Mouse (Mus musculus): ENCODE measurements around the gene Tenm4. TPM values are rescaled to one million over a fixed set of nuclear protein-coding genes. Genes with fewer than 3 reads are reported as not detected.
A peak's percentile ranks its signal among the peaks of the same experiment; 100 is the strongest.
"Not testable (repeated sequence)": the region's sequence is repeated elsewhere in the genome, so short reads cannot be mapped to it uniquely, and the experiment has no call there.

Gene Tenm4
- polyA plus RNA-seq, 1 experiment from 2014 or later: 22.1 TPM

DNA sequence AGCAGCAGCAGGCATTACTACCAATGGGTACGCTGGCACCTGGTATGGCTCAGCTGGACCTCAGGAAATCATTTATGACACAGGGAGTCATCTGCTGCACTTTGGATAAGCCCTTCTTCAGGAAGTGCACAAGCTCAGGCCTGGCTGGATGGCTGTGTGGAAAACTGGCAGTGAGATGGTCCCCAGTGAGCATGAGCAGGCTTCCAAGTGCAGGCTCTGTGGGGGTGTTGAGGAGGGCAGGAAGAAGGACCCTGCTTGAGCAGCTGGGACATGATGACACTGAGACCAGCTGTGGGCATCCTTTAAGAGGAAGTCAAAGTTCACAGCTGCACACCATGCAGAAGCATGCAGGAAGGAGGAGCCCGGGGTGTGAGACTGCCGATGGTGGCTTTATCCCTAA lies 455.3 kb downstream of the Tenm4 start:
- Histone ChIP-seq H3K27me3 (ENCODE audit: insufficient read depth, poor library complexity, severe bottlenecking) (no peaks in the 10 kb centered on the region), H3K4me1 (replicated peaks) (0 out of 2 replicates have a peak, but pooled peaks cover 3% of the 10 kb centered on the region), H3K27ac (no peak overlapping the region), H3K4me3 (no peak overlapping the region), H3K9me3 (no peaks in the 10 kb centered on the region), H3K36me3 (no peaks in the 10 kb centered on the region)
- 73% methylated on average over 3 of the region's 3 CpGs for WGBS
- no peak for DNase-seq (ENCODE audit: low spot score)

DNA sequence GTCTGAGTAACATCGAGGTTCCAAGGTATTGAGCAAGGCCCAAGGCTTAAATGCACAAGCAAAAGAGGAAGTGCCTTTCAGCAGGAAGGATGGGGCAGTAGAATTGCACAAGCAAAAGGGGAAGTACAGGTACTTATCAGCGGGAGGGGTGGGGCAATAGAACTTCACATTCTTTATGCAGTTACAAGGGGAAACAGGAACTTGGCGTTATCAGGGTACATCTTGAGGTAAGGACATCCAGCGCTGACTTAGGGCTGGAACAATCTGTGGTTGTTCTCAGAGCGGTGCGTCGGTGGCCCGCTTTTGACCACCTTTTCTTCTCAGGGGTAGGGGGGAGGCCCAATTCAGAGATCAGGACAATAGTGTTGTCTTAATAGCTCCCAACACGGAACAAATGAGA lies 459.5 kb downstream of the Tenm4 start:
- not testable (repeated sequence) for H3K27me3 ChIP-seq (ENCODE audit: insufficient read depth, poor library complexity, severe bottlenecking); H3K27ac ChIP-seq; H3K4me3 ChIP-seq; DNase-seq (ENCODE audit: low spot score); H3K36me3 ChIP-seq; H3K9me3 ChIP-seq; H3K4me1 ChIP-seq (replicated peaks)
- WGBS: 95% methylated on average over 9 of the region's 9 CpGs

DNA sequence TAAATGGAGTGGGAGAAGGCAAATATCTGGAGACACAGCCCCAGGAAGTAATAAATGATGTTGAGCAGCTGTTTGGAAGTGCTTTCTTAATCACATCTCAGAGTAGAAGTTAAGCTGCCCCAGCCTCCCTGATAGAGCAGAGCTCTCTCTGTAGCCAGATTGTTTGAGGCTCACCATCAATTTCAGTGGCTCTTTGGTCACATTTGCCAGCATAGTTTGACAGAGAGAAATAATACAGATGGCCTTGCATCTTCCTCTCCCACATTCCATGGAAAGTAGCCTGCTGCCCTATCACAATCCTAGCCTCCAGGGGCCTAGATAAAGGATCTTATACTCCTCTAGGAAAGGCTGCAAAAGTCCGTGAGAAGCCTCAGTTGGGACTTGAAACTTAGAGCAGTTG lies 462.0 kb downstream of the Tenm4 start:
- no peaks in the 10 kb centered on the region for H3K36me3 ChIP-seq
- H3K27ac ChIP-seq: no peak overlapping the region
- 79% methylated on average over 1 of the region's 1 CpGs for WGBS
- no peak overlapping the region for H3K4me3 ChIP-seq
- H3K27me3 ChIP-seq (ENCODE audit: insufficient read depth, poor library complexity, severe bottlenecking): no peaks in the 10 kb centered on the region
- H3K9me3 ChIP-seq: no peaks in the 10 kb centered on the region
- peaks cover 13% of the 10 kb centered on the region for H3K4me1 ChIP-seq (replicated peaks)
- DNase-seq (ENCODE audit: low spot score): no peak

DNA sequence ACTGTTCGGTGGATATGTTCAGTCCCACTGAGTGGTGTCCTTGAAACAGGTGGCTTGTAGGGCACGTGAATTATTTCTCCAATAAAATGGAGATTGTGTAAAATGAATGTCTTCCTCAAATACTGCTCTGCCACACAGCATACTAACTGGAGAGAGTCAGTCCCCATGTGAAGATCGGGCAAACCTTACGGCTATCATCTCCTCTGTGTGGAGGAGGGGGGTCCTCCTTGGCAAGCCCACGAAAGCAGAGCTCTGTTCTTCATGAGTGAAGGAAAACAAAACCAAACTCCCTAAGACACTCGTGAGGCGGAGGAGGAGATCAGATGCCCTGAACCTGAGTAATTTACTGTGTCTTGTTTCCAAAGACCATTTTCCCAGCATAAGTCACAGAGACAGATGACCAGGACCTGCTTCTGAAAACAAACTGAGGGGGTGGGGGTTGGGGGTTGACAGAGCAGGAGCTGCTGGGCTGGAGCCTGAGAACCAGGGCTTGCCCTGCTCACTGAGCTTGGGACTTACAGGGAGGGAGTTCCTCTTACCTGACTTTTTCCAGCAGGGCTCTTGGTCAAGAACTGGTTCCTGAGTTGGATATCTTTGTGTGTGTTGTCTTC lies 464.9 kb downstream of the Tenm4 start:
- peaks cover 13% of the 10 kb centered on the region for H3K4me1 ChIP-seq (replicated peaks)
- H3K36me3 ChIP-seq: no peaks in the 10 kb centered on the region
- no peak overlapping the region for H3K4me3 ChIP-seq
- no peaks in the 10 kb centered on the region for H3K9me3 ChIP-seq
- H3K27me3 ChIP-seq (ENCODE audit: insufficient read depth, poor library complexity, severe bottlenecking): peaks cover 8% of the 10 kb centered on the region; the same call in 1 of the 2 replicates
- DNase-seq (ENCODE audit: low spot score): no peak
- WGBS: 55% methylated on average over 7 of the region's 7 CpGs
- no peak overlapping the region for H3K27ac ChIP-seq

DNA sequence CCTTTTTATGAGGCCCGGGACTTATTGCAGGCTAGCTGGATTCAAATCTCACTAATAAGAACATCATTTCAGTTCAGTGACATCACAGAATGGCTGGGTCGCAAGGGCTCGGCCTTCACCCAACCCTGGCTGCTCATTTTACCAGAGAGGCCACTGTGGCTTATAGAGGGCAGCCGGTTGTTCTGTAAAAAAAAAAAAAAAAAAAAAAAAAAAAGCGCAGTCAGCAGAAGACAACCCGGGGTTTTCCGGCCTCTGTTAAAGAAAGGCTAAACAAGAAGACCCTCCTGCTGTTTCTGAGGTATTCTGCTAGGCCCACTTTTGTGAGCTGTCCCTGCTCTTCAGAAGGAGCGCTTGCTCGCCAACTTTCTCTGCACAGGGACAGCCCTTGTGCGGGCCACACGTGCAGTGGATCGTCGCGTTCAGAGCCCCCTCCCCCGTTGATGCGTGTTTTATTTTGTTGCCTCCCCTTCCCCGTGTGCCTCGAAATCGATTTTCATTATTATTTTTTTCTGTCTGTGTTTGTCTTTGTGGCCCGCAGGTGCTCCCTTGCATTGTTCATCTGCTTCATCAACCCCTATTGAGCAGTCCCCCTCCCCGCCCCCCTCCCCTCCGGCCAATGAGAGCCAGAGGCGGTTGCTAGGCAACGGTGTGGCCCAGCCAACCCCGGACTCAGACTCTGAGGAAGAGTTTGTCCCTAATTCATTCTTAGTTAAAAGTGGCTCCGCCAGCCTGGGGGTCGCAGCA lies 472.6 kb downstream of the Tenm4 start:
- Histone ChIP-seq H3K27me3 (ENCODE audit: insufficient read depth, poor library complexity, severe bottlenecking) (peaks cover 43% of the 10 kb centered on the region), H3K4me3 (peak overlapping the region; percentile 56), H3K4me1 (replicated peaks) (peaks cover 60% of the 10 kb centered on the region), H3K27ac (peak overlapping the region; percentile 88), H3K36me3 (no peaks in the 10 kb centered on the region), H3K9me3 (no peaks in the 10 kb centered on the region)
- under 1% methylated on average over 27 of the region's 27 CpGs for WGBS
- peak; percentile 91 for DNase-seq (ENCODE audit: low spot score)

DNA sequence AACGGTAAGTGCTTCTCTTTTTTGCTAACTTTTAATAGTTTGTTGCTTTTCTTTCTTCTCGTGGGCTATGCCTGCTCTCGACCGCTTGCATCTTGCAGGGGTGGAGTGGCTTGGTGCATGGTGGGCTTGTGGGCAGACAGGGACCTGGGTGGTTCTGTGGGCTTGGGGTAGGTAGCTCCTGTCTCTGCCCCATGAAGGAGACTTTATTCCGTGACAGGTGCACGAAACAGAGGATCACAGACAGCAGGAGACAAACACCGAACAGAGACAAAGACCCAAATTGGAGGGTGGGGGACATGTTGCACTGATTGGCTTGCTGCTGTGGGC lies 473.1 kb downstream of the Tenm4 start:
- Histone ChIP-seq H3K36me3 (no peaks in the 10 kb centered on the region), H3K9me3 (no peaks in the 10 kb centered on the region), H3K27me3 (ENCODE audit: insufficient read depth, poor library complexity, severe bottlenecking) (peaks cover 38% of the 10 kb centered on the region), H3K27ac (peak overlapping the region; percentile 88), H3K4me3 (peak overlapping the region; percentile 56), H3K4me1 (replicated peaks) (peaks cover 61% of the 10 kb centered on the region)
- WGBS: 7% methylated on average over 7 of the region's 7 CpGs
- DNase-seq (ENCODE audit: low spot score): no peak

DNA sequence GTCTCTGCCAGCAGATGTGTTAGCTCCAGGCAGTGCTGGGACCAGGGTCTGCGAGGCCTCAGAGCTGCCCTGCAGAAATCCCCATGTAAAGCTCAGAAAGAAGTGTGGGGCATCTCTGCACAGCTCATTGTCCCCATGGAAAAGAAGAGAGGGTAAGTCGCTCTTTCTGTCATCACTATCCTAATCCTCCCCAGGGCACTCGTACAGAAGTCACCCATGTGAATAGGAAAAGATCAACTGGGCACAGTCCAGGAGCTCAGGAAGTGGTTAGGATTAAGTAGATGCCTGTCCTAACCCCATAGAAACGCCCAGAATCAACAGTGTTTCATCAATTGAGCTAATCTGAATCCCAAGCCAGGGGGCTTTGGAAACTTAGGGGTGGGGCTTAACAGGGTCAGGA lies 476.6 kb downstream of the Tenm4 start:
- WGBS: 13% methylated on average over 4 of the region's 4 CpGs
- Histone ChIP-seq H3K27ac (peak overlapping the region; percentile 70), H3K4me3 (no peak overlapping the region)

DNA sequence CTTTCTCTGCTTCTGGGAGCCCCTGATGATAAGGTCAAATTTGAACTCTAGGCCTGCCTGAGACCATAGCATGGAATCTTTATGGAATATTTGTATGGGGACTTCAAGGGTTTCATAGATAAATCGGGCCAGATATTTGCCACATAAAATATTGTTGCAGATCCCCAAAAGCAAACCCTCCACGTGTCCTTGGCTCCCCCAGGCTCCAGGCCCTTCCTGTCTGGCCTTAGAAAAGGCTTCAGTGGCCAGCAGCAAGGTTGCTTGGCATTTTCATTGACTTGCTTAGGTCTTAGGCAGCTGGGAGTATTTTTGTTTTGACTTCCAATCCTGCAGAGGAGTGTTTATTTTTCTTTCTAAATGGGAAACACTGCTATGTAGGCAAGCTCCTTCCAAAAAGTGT lies 477.6 kb downstream of the Tenm4 start:
- Histone ChIP-seq H3K4me3 (no peak overlapping the region), H3K27me3 (ENCODE audit: insufficient read depth, poor library complexity, severe bottlenecking) (peaks cover 30% of the 10 kb centered on the region), H3K36me3 (no peaks in the 10 kb centered on the region), H3K27ac (no peak overlapping the region), H3K4me1 (replicated peaks) (peaks cover 89% of the 10 kb centered on the region), H3K9me3 (no peaks in the 10 kb centered on the region)
- 63% methylated on average over 2 of the region's 2 CpGs for WGBS
- no peak for DNase-seq (ENCODE audit: low spot score)

More for the DNA sequence above, 476.6 kb downstream of the Tenm4 start:
- Histone ChIP-seq H3K9me3 (no peaks in the 10 kb centered on the region), H3K27me3 (ENCODE audit: insufficient read depth, poor library complexity, severe bottlenecking) (peaks cover 33% of the 10 kb centered on the region), H3K4me1 (replicated peaks) (peaks cover 88% of the 10 kb centered on the region), H3K36me3 (no peaks in the 10 kb centered on the region)
- no peak for DNase-seq (ENCODE audit: low spot score)

DNA sequence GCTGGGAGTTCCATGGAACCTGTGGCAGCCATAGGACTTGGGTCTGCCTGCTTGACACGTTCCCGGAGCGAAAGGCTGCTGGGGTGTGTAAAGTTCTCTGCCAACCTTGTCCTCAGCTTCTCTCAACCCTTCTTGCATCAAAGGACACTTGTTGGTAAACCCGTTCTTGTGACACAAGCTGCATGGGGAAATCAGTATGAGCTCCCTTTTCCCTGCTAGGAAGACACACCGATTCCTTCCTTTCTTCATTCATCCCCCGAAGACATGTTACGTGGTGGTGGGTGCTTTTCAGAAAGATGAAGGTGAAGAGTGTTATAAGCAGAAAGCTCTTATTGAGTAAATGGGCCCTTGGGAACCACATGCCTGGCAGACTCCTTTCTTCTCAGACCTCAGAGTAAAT lies 478.1 kb downstream of the Tenm4 start:
- WGBS: 80% methylated on average over 7 of the region's 7 CpGs
- H3K27ac ChIP-seq: no peak overlapping the region
- no peaks in the 10 kb centered on the region for H3K36me3 ChIP-seq
- H3K4me1 ChIP-seq (replicated peaks): peaks cover 89% of the 10 kb centered on the region
- peaks cover 30% of the 10 kb centered on the region for H3K27me3 ChIP-seq (ENCODE audit: insufficient read depth, poor library complexity, severe bottlenecking)
- H3K9me3 ChIP-seq: no peaks in the 10 kb centered on the region
- H3K4me3 ChIP-seq: no peak overlapping the region
- DNase-seq (ENCODE audit: low spot score): no peak

DNA sequence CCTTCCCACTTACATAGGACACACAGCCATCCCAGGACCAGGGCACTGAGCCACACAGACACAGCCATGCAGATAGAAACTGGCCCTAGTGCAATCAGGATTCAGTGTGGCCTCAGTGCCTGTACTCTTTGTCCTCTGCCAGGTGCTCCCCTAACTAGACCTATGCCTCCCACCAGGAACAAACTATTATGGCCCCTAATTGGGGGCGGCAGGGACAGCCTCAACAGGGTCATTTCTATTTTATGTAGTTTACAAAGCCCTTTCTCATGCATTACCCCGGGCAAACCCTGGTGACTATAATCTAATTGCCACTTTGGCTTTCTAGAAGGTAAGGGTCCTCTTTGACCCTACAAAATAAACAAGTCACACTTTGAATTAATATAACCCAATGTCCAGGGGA lies 479.4 kb downstream of the Tenm4 start:
- H3K36me3 ChIP-seq: no peaks in the 10 kb centered on the region
- no peaks in the 10 kb centered on the region for H3K9me3 ChIP-seq
- 42% methylated on average over 2 of the region's 2 CpGs for WGBS
- H3K27me3 ChIP-seq (ENCODE audit: insufficient read depth, poor library complexity, severe bottlenecking): peaks cover 20% of the 10 kb centered on the region
- H3K4me1 ChIP-seq (replicated peaks): peaks cover 89% of the 10 kb centered on the region
- H3K4me3 ChIP-seq: no peak overlapping the region
- no peak for DNase-seq (ENCODE audit: low spot score)
- peak overlapping the region; percentile 62; the same call in 1 of the 2 replicates for H3K27ac ChIP-seq

DNA sequence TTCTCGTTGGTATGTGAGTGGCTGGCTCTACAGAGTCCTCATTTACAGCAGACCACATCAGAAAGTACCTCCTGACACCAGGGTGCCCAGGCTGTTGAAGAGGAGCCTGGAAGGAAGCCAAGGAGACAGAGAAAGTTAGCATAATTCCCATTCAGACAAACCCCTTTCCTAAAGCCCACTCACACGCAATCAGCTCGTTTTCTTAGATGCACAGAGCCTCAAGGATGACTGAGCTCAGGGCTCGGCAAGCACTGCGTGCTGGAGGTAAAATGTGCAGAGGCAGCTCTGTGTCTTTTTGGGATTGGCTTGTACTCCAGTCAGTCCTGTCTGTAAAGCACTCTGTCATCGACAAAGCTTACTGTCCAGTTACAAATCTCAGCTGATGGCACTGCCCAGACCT lies 480.0 kb downstream of the Tenm4 start:
- 35% methylated on average over 6 of the region's 6 CpGs for WGBS
- peaks cover 89% of the 10 kb centered on the region for H3K4me1 ChIP-seq (replicated peaks)
- H3K27me3 ChIP-seq (ENCODE audit: insufficient read depth, poor library complexity, severe bottlenecking): peaks cover 14% of the 10 kb centered on the region; the same call in 1 of the 2 replicates
- peak overlapping the region; percentile 79 for H3K27ac ChIP-seq
- no peak for DNase-seq (ENCODE audit: low spot score)
- no peak overlapping the region for H3K4me3 ChIP-seq
- H3K9me3 ChIP-seq: no peaks in the 10 kb centered on the region
- H3K36me3 ChIP-seq: no peaks in the 10 kb centered on the region

DNA sequence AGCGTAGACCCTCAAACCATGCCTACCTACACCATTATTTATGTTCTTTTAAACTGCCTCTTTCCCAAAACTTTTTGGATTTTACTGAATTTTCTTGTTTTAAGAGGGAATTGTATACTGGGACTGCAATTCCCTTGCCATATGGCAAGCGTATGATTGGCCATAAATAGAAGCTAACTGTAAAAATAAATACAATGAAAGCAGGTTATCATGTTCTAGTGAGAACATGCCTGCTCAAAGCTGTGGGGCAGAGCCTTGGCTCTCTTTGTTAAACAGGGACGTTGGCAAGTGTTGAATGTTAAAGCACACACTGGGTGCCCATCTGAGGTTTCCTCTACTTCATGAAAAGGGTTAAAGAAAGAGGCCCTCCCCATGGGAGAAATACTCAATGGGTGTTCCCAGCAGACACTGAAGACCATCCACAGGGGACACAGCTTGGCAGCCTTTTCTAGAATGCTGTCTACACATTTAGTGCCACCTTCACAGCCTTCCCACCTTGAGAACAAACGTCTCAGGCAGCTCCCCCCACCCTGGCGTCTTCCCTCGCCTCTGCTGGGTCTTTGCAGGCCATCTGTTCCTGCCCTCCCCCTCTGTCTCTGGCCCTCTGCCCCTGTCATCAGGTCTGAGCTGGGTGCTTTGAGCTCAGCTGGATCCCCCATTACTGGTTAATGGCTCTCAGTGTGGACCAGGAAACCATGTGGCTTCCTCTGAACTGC lies 480.7 kb downstream of the Tenm4 start:
- Histone ChIP-seq H3K4me1 (replicated peaks) (peaks cover 89% of the 10 kb centered on the region), H3K9me3 (no peaks in the 10 kb centered on the region), H3K4me3 (no peak overlapping the region), H3K36me3 (no peaks in the 10 kb centered on the region), H3K27ac (peak overlapping the region; percentile 79), H3K27me3 (ENCODE audit: insufficient read depth, poor library complexity, severe bottlenecking) (peaks cover 14% of the 10 kb centered on the region; the same call in 1 of the 2 replicates)
- 35% methylated on average over 6 of the region's 6 CpGs for WGBS
- DNase-seq (ENCODE audit: low spot score): peak; percentile 45

DNA sequence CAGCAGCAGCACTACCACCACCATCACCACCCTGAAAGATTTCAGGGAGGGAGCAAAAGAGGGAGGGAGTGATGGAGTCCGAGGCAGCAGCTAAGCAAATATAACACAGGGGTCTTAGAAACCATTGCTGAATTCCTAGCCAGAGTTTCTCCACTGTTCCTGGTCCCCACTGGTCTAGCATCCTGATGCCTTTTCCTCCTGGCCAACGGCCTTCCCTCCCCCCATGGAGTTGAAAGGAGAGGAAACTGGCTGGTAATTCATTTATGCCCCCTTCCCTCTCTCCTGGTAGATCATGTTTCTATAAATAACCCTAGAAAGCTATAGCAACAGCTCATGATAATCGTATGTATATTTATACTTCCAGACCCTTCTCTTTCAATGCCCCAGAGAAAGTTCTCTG lies 481.8 kb downstream of the Tenm4 start:
- no peaks in the 10 kb centered on the region for H3K36me3 ChIP-seq
- no peak overlapping the region for H3K4me3 ChIP-seq
- peaks cover 89% of the 10 kb centered on the region for H3K4me1 ChIP-seq (replicated peaks)
- no peaks in the 10 kb centered on the region for H3K9me3 ChIP-seq
- WGBS: 31% methylated on average over 3 of the region's 3 CpGs
- H3K27me3 ChIP-seq (ENCODE audit: insufficient read depth, poor library complexity, severe bottlenecking): peaks cover 14% of the 10 kb centered on the region; the same call in 1 of the 2 replicates
- DNase-seq (ENCODE audit: low spot score): peak; percentile 15
- H3K27ac ChIP-seq: peak overlapping the region; percentile 79
